ENCODE assay signal across 21 mouse cellular contexts in the genomic region with DNA sequence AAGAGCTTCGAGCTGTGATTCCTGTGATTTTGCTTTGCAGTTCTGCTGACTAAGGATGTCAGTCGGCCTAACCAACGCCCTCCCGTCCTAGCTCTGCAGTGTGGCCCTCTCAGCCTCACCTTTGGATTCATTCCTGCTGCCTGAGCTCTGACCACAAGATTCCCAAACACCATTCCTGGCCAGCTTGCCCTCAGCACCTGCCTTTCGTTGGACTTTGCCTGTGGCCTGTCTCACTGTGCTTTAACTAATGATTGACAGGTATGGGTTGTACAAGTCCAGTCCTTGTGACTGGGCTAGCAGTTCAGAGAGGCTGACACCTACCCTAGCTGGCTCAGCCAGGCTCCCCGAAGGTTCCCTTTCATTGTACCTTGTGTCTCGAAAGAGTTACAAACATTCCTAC. TPM values are rescaled to one million over a fixed set of nuclear protein-coding genes. Genes with fewer than 3 reads are reported as not detected.
DNase-seq lines count a peak whose midpoint lies in the region; ATAC-seq and TF ChIP-seq lines count a peak whose summit lies in the region.
"Had no signal": no experiment of that assay in that cellular context is flagged by ENCODE, and none has a peak within 500 bp of the region (broad histone marks: within the 10 kb centered on the region; RNA-seq: fewer than 3 reads in every experiment).

No protein-coding gene starts in this region.

- no peak overlapping the region for H3K9ac ChIP-seq in intestine, postnatal 0 days (ENCODE audit: low read depth, low read length)
- no peak overlapping the region for H3K9ac ChIP-seq in kidney, embryonic 15.5 days
- H3K9ac ChIP-seq in liver, postnatal 0 days (replicated peaks): no peak overlapping the region
- H3K9ac ChIP-seq in heart, embryonic 12.5 days: no peak overlapping the region
- H3K9ac ChIP-seq: hindbrain, embryonic 12.5 days; neural tube, embryonic 15.5 days had no signal

- H3K27me3 ChIP-seq in intestine, postnatal 0 days (replicated peaks; ENCODE audit: control insufficient read depth, insufficient read depth, low read length): no peaks in the 10 kb centered on the region
- no peaks in the 10 kb centered on the region for H3K27me3 ChIP-seq in kidney, embryonic 15.5 days
- H3K27me3 ChIP-seq in liver, postnatal 0 days (ENCODE audit: insufficient read depth, low read length): no peaks in the 10 kb centered on the region
- H3K27me3 ChIP-seq in midbrain, embryonic 10.5 days (ENCODE audit: low read depth, poor library complexity, severe bottlenecking): no peaks in the 10 kb centered on the region
- H3K27me3 ChIP-seq in heart, embryonic 12.5 days (replicated peaks): no peaks in the 10 kb centered on the region
- H3K27me3 ChIP-seq: hindbrain, embryonic 12.5 days; neural tube, embryonic 15.5 days had no signal

- H3K36me3 ChIP-seq in intestine, postnatal 0 days (ENCODE audit: control insufficient read depth, insufficient read depth): no peaks in the 10 kb centered on the region
- no peaks in the 10 kb centered on the region for H3K36me3 ChIP-seq in kidney, embryonic 15.5 days
- H3K36me3 ChIP-seq in liver, postnatal 0 days (replicated peaks; ENCODE audit: insufficient read depth, low read length): no peaks in the 10 kb centered on the region
- no peaks in the 10 kb centered on the region for H3K36me3 ChIP-seq in midbrain, embryonic 10.5 days
- H3K36me3 ChIP-seq in heart, embryonic 12.5 days: no peaks in the 10 kb centered on the region
- H3K36me3 ChIP-seq: hindbrain, embryonic 12.5 days; neural tube, embryonic 15.5 days had no signal

- H3K27ac ChIP-seq in intestine, postnatal 0 days (ENCODE audit: low read depth, low read length): peak overlapping the region; percentile 83
- H3K27ac ChIP-seq in kidney, embryonic 15.5 days: no peak overlapping the region
- H3K27ac ChIP-seq in liver, postnatal 0 days (ENCODE audit: low read depth): peak overlapping the region; percentile 85
- H3K27ac ChIP-seq in midbrain, embryonic 10.5 days (replicated peaks): no peak overlapping the region
- H3K27ac ChIP-seq in heart, embryonic 12.5 days (ENCODE audit: poor library complexity, severe bottlenecking): no peak overlapping the region
- H3K27ac ChIP-seq: hindbrain, embryonic 12.5 days; neural tube, embryonic 15.5 days had no signal

- H3K4me3 ChIP-seq in intestine, postnatal 0 days (ENCODE audit: low read depth, low read length): no peak overlapping the region
- H3K4me3 ChIP-seq in kidney, embryonic 15.5 days (replicated peaks): no peak overlapping the region
- no peak overlapping the region for H3K4me3 ChIP-seq in liver, postnatal 0 days (ENCODE audit: low read depth, low read length)
- H3K4me3 ChIP-seq in midbrain, embryonic 10.5 days: no peak overlapping the region
- no peak overlapping the region for H3K4me3 ChIP-seq in heart, embryonic 12.5 days
- H3K4me3 ChIP-seq: hindbrain, embryonic 12.5 days; myocyte; neural tube, embryonic 15.5 days had no signal

- no peak overlapping the region for H3K4me2 ChIP-seq in intestine, postnatal 0 days (replicated peaks; ENCODE audit: low read depth)
- no peak overlapping the region for H3K4me2 ChIP-seq in kidney, embryonic 15.5 days
- H3K4me2 ChIP-seq in liver, postnatal 0 days (ENCODE audit: low read depth, low read length): peak overlapping the region; percentile 33
- H3K4me2 ChIP-seq in heart, embryonic 12.5 days: no peak overlapping the region
- H3K4me2 ChIP-seq: hindbrain, embryonic 12.5 days; midbrain, embryonic 11.5 days; neural tube, embryonic 15.5 days had no signal

- TF ChIP-seq CTCF in intestine, postnatal 0 days (IDR thresholded peaks at IDR 0.05; ENCODE audit: low read depth): no peak
- TF ChIP-seq CTCF in liver, postnatal 0 days (IDR thresholded peaks at IDR 0.05; ENCODE audit: low read depth): no peak

- 51% methylated on average over 7 of the region's 7 CpGs for WGBS in intestine, postnatal 0 days
- WGBS in kidney, embryonic 15.5 days: 82% methylated on average over 7 of the region's 7 CpGs
- 59% methylated on average over 7 of the region's 7 CpGs for WGBS in liver, postnatal 0 days (ENCODE audit: insufficient replicate concordance)
- 93% methylated on average over 7 of the region's 7 CpGs for WGBS in midbrain, embryonic 10.5 days
- WGBS in heart, embryonic 12.5 days: 79% methylated on average over 7 of the region's 7 CpGs

- peak; percentile 46 for DNase-seq in liver
- DNase-seq in liver, postnatal 0 days: peak; percentile 61
- no peak for DNase-seq in midbrain, embryonic 10.5 days (ENCODE audit: low spot score)
- DNase-seq in left cerebral cortex, postnatal 14 days (ENCODE audit: low spot score in 2 of 2): no peak
- no peak for DNase-seq in urinary bladder, adult 18-20 months (ENCODE audit: low spot score in 2 of 2)
- DNase-seq: adrenal gland, postnatal 25 days; cerebellum, adult 9-10 months; gastrocnemius, postnatal 10 days; heart, postnatal 10 days; lung, adult 18-20 months; lung, postnatal 36 days had no signal

- 0 out of 2 replicates have a peak, but pooled peaks have one; percentile 51 for TF ChIP-seq EP300 in liver, postnatal 0 days (IDR thresholded peaks at IDR 0.05; ENCODE audit: low read depth)

- intact Hi-C loops in left cerebral cortex, postnatal 14 days (cut with DNase I): no loop called here

- peaks cover 3% of the 10 kb centered on the region; the same call in 1 of the 2 replicates for H3K4me1 ChIP-seq in intestine, postnatal 0 days (replicated peaks; ENCODE audit: control insufficient read depth, insufficient read depth, low read length)
- H3K4me1 ChIP-seq in kidney, embryonic 15.5 days: peaks cover 15% of the 10 kb centered on the region
- H3K4me1 ChIP-seq in liver, postnatal 0 days (ENCODE audit: insufficient read depth): peaks cover 8% of the 10 kb centered on the region
- H3K4me1 ChIP-seq in midbrain, embryonic 10.5 days: no peaks in the 10 kb centered on the region; the same call in 1 of the 2 replicates
- peaks cover 11% of the 10 kb centered on the region; the same call in 1 of the 2 replicates for H3K4me1 ChIP-seq in heart, embryonic 12.5 days (replicated peaks)
- H3K4me1 ChIP-seq: hindbrain, embryonic 12.5 days; neural tube, embryonic 15.5 days had no signal

- ATAC-seq in intestine, postnatal 0 days: peak; percentile 90
- peak; percentile 81 for ATAC-seq in kidney, embryonic 15.5 days (replicated peaks; ENCODE audit: low FRiP score)
- ATAC-seq in liver, postnatal 0 days: peak; percentile 98
- no peak for ATAC-seq in heart, embryonic 12.5 days (ENCODE audit: insufficient number of reproducible peaks, low FRiP score)

- no peaks in the 10 kb centered on the region for H3K9me3 ChIP-seq in intestine, postnatal 0 days (ENCODE audit: control insufficient read depth)
- H3K9me3 ChIP-seq in kidney, embryonic 15.5 days (replicated peaks): no peaks in the 10 kb centered on the region
- H3K9me3 ChIP-seq in liver, postnatal 0 days (ENCODE audit: low read length): no peaks in the 10 kb centered on the region
- H3K9me3 ChIP-seq in midbrain, embryonic 10.5 days (replicated peaks): no peaks in the 10 kb centered on the region
- H3K9me3 ChIP-seq in heart, embryonic 12.5 days (replicated peaks): no peaks in the 10 kb centered on the region
- H3K9me3 ChIP-seq: hindbrain, embryonic 12.5 days; neural tube, embryonic 15.5 days had no signal

RNA-seq across cellular contexts. Expression of a gene that starts 15.4 kb away (rescaled TPM):
- 50.0 and 53.4 TPM in 2 replicates for polyA plus RNA-seq in intestine, postnatal 0 days (2015; fragmentation: Nextera tagmentation; extraction: Ambion mirVana)
- polyA plus RNA-seq in kidney, embryonic 15.5 days (2015; fragmentation: Nextera tagmentation; extraction: Ambion mirVana): 4.5 and 5.1 TPM in 2 replicates
- polyA plus RNA-seq in liver, postnatal 0 days (2015; fragmentation: Nextera tagmentation; extraction: Ambion mirVana): 104 and 135 TPM in 2 replicates
- polyA plus RNA-seq in midbrain, embryonic 10.5 days (2016; fragmentation: Nextera tagmentation; extraction: Ambion mirVana): 0.70 and 3.4 TPM in 2 replicates
- 10 to 100 TPM; 10.2 to 11.8 TPM for total RNA-seq in left cerebral cortex, postnatal 14 days (2021)
- polyA plus RNA-seq in heart, embryonic 12.5 days (2016; fragmentation: Nextera tagmentation; extraction: Ambion mirVana): 0.63 and 0.77 TPM in 2 replicates
- total RNA-seq: heart, adult 8-10 months had no signal
- polyA plus RNA-seq: myocyte had no signal

RNA-seq across cellular contexts. Expression of a gene that starts 26.6 kb away (rescaled TPM):
- polyA plus RNA-seq in intestine, postnatal 0 days (2015; fragmentation: Nextera tagmentation; extraction: Ambion mirVana): 0.13 and 0.20 TPM in 2 replicates
- polyA plus RNA-seq in kidney, embryonic 15.5 days (2015; fragmentation: Nextera tagmentation; extraction: Ambion mirVana): not detected in 2 replicates
- polyA plus RNA-seq in liver, postnatal 0 days (2015; fragmentation: Nextera tagmentation; extraction: Ambion mirVana): not detected in 2 replicates
- polyA plus RNA-seq in midbrain, embryonic 10.5 days (2016; fragmentation: Nextera tagmentation; extraction: Ambion mirVana): not detected in 2 replicates
- total RNA-seq in left cerebral cortex, postnatal 14 days (2021): under 1 TPM; 0.22 to 0.57 TPM
- polyA plus RNA-seq in heart, embryonic 12.5 days (2016; fragmentation: Nextera tagmentation; extraction: Ambion mirVana): not detected in 2 replicates
- total RNA-seq: adrenal gland, postnatal 25 days; gastrocnemius, postnatal 10 days; heart, adult 8-10 months; heart, postnatal 10 days had no signal
- polyA plus RNA-seq: embryonic facial prominence, embryonic 14.5 days; hindbrain, embryonic 12.5 days; intestine, embryonic 14.5 days; midbrain, embryonic 11.5 days; myocyte; neural tube, embryonic 15.5 days had no signal

RNA-seq across cellular contexts. Expression of a gene that starts 31.2 kb away (rescaled TPM):
- polyA plus RNA-seq in intestine, postnatal 0 days (2015; fragmentation: Nextera tagmentation; extraction: Ambion mirVana): 0.09 and 0.13 TPM in 2 replicates
- 13.1 and 15.1 TPM in 2 replicates for polyA plus RNA-seq in kidney, embryonic 15.5 days (2015; fragmentation: Nextera tagmentation; extraction: Ambion mirVana)
- 0.07 TPM in 1 of 2 replicates, not detected in the other for polyA plus RNA-seq in liver, postnatal 0 days (2015; fragmentation: Nextera tagmentation; extraction: Ambion mirVana)
- polyA plus RNA-seq in midbrain, embryonic 10.5 days (2016; fragmentation: Nextera tagmentation; extraction: Ambion mirVana): 0.15 TPM in 1 of 2 replicates, not detected in the other
- total RNA-seq in left cerebral cortex, postnatal 14 days (2021): under 1 TPM; 0.15 to 0.44 TPM
- polyA plus RNA-seq in heart, embryonic 12.5 days (2016; fragmentation: Nextera tagmentation; extraction: Ambion mirVana): 13.3 and 15.3 TPM in 2 replicates
- total RNA-seq: adrenal gland, postnatal 25 days had no signal

RNA-seq across cellular contexts. Expression of a gene that starts 44.3 kb away (rescaled TPM):
- polyA plus RNA-seq in intestine, postnatal 0 days (2015; fragmentation: Nextera tagmentation; extraction: Ambion mirVana): 0.33 and 0.63 TPM in 2 replicates
- polyA plus RNA-seq in kidney, embryonic 15.5 days (2015; fragmentation: Nextera tagmentation; extraction: Ambion mirVana): 0.44 and 0.52 TPM in 2 replicates
- 0.11 TPM in 1 of 2 replicates, not detected in the other for polyA plus RNA-seq in liver, postnatal 0 days (2015; fragmentation: Nextera tagmentation; extraction: Ambion mirVana)
- 0.38 and 0.94 TPM in 2 replicates for polyA plus RNA-seq in midbrain, embryonic 10.5 days (2016; fragmentation: Nextera tagmentation; extraction: Ambion mirVana)
- 10 to 100 TPM; 71.2 to 83.5 TPM for total RNA-seq in left cerebral cortex, postnatal 14 days (2021)
- polyA plus RNA-seq in heart, embryonic 12.5 days (2016; fragmentation: Nextera tagmentation; extraction: Ambion mirVana): 0.14 and 0.21 TPM in 2 replicates
- total RNA-seq: adrenal gland, postnatal 25 days; heart, adult 8-10 months; heart, postnatal 10 days had no signal
- polyA plus RNA-seq: intestine, embryonic 14.5 days; myocyte had no signal

Comparison
In these comparisons a context has a peak if more than half of its experiments do, and no peak if none do; other contexts are left out.
1. H3K27ac ChIP-seq: peak in intestine, postnatal 0 days (single experiment) and liver, postnatal 0 days (single experiment); none in kidney, embryonic 15.5 days (single experiment), midbrain, embryonic 10.5 days (single experiment) and heart, embryonic 12.5 days (single experiment).
2. DNase-seq: peak in liver (single experiment) and liver, postnatal 0 days (single experiment); none in midbrain, embryonic 10.5 days (single experiment), left cerebral cortex, postnatal 14 days (0 of 2) and urinary bladder, adult 18-20 months (0 of 2).
3. RNA of a gene that starts 31.2 kb away (polyA plus RNA-seq): 13.3 to 15.3 TPM in heart, embryonic 12.5 days and 13.1 to 15.1 TPM in kidney, embryonic 15.5 days; 0.09 to 0.13 TPM in intestine, postnatal 0 days, 0.15 TPM in midbrain, embryonic 10.5 days and 0.07 TPM in liver, postnatal 0 days; every median in the first group is over 10 times any median in the second.